Mouse (Mus musculus): ENCODE results near the gene Rab36. TPM values are rescaled to one million over a fixed set of nuclear protein-coding genes. Genes with fewer than 3 reads are reported as not detected.
"Not testable (repeated sequence)": the region's sequence is repeated elsewhere in the genome, so short reads cannot be mapped to it uniquely, and the experiment has no call there.

Rab36 gene
- polyA plus RNA-seq, 1 experiment from 2014 or later, result 4.1 TPM

GRCm38 (mm10) chr10:75030234-75030633 lies 6.6 kb upstream of the Rab36 start:
- Histone ChIP-seq H3K4me2 (no peak overlapping the region), H3K36me3 (ENCODE audit: control insufficient read depth, insufficient read depth, low read length) (no peaks in the 10 kb centered on the region), H3K27me3 (ENCODE audit: control insufficient read depth, insufficient read depth, low read length) (no peaks in the 10 kb centered on the region), H3K9ac (ENCODE audit: low read depth, low read length) (no peak overlapping the region), H3K4me1 (ENCODE audit: control insufficient read depth, insufficient read depth, low read length) (no peaks in the 10 kb centered on the region), H3K27ac (ENCODE audit: low read depth, low read length) (no peak overlapping the region), H3K9me3 (replicated peaks; ENCODE audit: control insufficient read depth, low read length) (no peaks in the 10 kb centered on the region), H3K4me3 (ENCODE audit: low read depth, low read length) (no peak overlapping the region)
- ATAC-seq (replicated peaks; ENCODE audit: insufficient number of reproducible peaks, low FRiP score, low TSS enrichment), result no peak
- WGBS (ENCODE audit: insufficient replicate concordance), result 82% methylated on average over 3 of the region's 3 CpGs

DNA sequence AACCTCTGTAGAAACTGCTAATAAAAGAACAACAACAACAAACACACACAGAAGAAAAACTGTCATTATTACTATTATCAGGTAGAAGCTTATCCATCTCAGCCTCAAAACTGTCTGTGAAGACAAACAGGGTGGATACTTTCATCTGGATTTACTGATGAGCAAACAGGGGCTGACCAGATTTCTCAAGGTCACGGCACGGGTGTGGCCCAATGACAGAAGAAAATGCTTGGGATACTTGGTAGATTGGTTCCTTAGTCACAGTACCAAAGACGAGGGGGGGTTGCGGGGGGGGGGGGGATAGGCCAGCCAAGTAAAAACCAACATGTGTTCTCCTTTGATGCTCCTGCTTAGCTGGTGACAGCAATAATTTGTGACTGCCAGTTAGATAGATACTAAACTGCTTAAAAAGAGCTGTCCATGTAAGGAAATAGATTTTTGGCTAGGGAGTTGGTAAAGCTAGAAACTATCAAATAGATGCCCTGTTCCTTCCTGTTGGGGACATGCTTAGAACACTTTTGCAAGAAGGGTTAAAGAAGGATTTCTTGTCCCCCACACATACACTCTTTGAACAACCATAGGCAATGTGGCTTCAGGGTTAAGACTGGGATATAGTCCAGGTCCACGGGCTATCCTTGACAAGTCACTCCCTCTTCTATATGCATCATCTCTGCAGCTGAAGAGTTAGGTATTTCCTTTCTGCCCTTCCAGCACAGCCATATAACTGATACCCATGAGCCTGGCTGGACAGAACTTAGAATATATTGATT lies 5.3 kb upstream of the Rab36 start:
- H3K36me3 ChIP-seq (ENCODE audit: control insufficient read depth, insufficient read depth, low read length), result no peaks in the 10 kb centered on the region
- H3K27me3 ChIP-seq (ENCODE audit: control insufficient read depth, insufficient read depth, low read length), result no peaks in the 10 kb centered on the region
- no peak for ATAC-seq (replicated peaks; ENCODE audit: insufficient number of reproducible peaks, low FRiP score, low TSS enrichment)
- no peak overlapping the region for H3K4me2 ChIP-seq
- H3K4me3 ChIP-seq (ENCODE audit: low read depth, low read length), result no peak overlapping the region
- WGBS (ENCODE audit: insufficient replicate concordance), result 56% methylated on average over 5 of the region's 5 CpGs
- no peak overlapping the region for H3K9ac ChIP-seq (ENCODE audit: low read depth, low read length)
- H3K9me3 ChIP-seq (replicated peaks; ENCODE audit: control insufficient read depth, low read length), result no peaks in the 10 kb centered on the region
- no peak overlapping the region for H3K27ac ChIP-seq (ENCODE audit: low read depth, low read length)
- H3K4me1 ChIP-seq (ENCODE audit: control insufficient read depth, insufficient read depth, low read length), result no peaks in the 10 kb centered on the region

DNA sequence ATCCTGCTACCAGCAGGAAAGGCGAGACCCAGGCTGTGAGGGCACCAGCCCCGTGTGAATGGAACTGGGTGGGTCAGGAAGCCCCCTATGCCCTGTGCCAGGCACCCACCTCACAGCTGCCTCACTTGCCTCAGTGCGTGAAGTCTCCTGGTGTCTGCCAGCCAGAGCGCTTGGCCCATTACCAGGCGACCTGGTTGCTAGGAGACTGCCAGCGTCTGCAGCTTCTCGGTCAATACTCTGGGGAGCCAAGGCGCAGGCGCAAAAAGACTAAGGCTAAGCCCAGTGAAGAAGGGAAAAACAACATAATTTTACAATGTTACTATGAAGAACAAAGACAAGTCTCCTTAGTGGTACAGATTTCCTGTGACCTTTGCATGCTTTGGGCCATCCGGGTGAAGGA lies 4.5 kb upstream of the Rab36 start, which contains the start of gene Rsph14:
Gene Rsph14, minus strand, starts transcription at position 192 of the 400 bp plus-strand sequence.
- 35% methylated on average over 10 of the region's 10 CpGs for WGBS (ENCODE audit: insufficient replicate concordance)
- Histone ChIP-seq H3K9me3 (replicated peaks; ENCODE audit: control insufficient read depth, low read length) (no peaks in the 10 kb centered on the region), H3K27me3 (ENCODE audit: control insufficient read depth, insufficient read depth, low read length) (no peaks in the 10 kb centered on the region), H3K4me2 (no peak within 1 kb of the TSS), H3K27ac (ENCODE audit: low read depth, low read length) (no peak within 1 kb of the TSS), H3K4me3 (ENCODE audit: low read depth, low read length) (no peak within 1 kb of the TSS), H3K36me3 (ENCODE audit: control insufficient read depth, insufficient read depth, low read length) (no peaks in the 10 kb centered on the region), H3K4me1 (ENCODE audit: control insufficient read depth, insufficient read depth, low read length) (peaks cover 2% of the 10 kb centered on the region; the same call in 1 of the 2 replicates), H3K9ac (ENCODE audit: low read depth, low read length) (no peak within 1 kb of the TSS)
- ATAC-seq (replicated peaks; ENCODE audit: insufficient number of reproducible peaks, low FRiP score, low TSS enrichment), result no peak

DNA sequence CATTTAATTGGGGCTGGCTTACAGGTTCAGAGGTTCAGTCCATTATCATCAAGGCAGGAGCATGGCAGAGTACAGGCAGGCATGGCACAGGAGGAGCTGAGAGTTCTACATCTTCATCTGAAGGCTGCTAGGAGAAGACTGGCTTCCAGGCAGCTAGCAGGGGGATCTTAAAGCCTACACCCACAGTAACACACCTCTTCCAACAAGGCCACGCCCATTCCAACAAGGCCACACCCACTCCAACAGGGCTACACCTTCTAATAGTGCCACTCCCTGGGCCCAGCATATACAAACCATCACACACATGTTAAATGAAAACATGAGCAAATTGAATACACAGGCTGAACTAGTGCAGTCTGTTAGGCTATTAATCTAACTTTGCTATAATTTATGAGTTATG lies 5.2 kb downstream of the Rab36 start:
- H3K4me2 ChIP-seq; H3K4me1 ChIP-seq (ENCODE audit: control insufficient read depth, insufficient read depth, low read length); H3K27ac ChIP-seq (ENCODE audit: low read depth, low read length); ATAC-seq (replicated peaks; ENCODE audit: insufficient number of reproducible peaks, low FRiP score, low TSS enrichment); H3K9ac ChIP-seq (ENCODE audit: low read depth, low read length); H3K9me3 ChIP-seq (replicated peaks; ENCODE audit: control insufficient read depth, low read length); H3K36me3 ChIP-seq (ENCODE audit: control insufficient read depth, insufficient read depth, low read length); H3K27me3 ChIP-seq (ENCODE audit: control insufficient read depth, insufficient read depth, low read length); H3K4me3 ChIP-seq (ENCODE audit: low read depth, low read length): not testable (repeated sequence)
- 4% methylated on average over 1 of the region's 1 CpGs for WGBS (ENCODE audit: insufficient replicate concordance)

GRCm38 (mm10) chr10:75044459-75044858 lies 7.6 kb downstream of the Rab36 start:
- no peak overlapping the region for H3K4me2 ChIP-seq
- ATAC-seq (replicated peaks; ENCODE audit: insufficient number of reproducible peaks, low FRiP score, low TSS enrichment), result 0 out of 2 replicates have a peak, but pooled peaks have one; percentile 54

DNA sequence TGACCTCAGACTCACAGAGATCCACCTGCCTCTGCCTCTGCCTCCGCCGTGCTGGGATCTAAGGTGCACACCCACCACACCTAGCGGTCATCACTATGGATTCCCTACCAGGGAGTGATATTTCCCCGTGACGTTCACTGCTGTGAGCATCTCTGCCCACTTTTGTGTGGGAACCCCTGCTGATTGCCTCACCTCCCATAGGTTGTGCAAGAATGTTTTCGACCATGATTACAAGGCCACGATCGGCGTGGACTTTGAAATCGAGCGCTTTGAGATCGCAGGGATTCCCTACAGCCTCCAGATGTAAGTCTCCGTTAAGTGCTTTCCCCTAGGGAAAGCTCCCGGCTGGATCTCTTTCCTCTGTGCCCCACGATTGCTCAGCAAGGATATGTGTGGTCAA lies 9.0 kb downstream of the Rab36 start:
- Histone ChIP-seq H3K4me3 (ENCODE audit: low read depth, low read length) (no peak overlapping the region), H3K27ac (ENCODE audit: low read depth, low read length) (no peak overlapping the region), H3K4me1 (ENCODE audit: control insufficient read depth, insufficient read depth, low read length) (no peaks in the 10 kb centered on the region), H3K9me3 (replicated peaks; ENCODE audit: control insufficient read depth, low read length) (no peaks in the 10 kb centered on the region), H3K4me2 (no peak overlapping the region), H3K27me3 (ENCODE audit: control insufficient read depth, insufficient read depth, low read length) (no peaks in the 10 kb centered on the region), H3K9ac (ENCODE audit: low read depth, low read length) (no peak overlapping the region), H3K36me3 (ENCODE audit: control insufficient read depth, insufficient read depth, low read length) (no peaks in the 10 kb centered on the region; the same call in 1 of the 2 replicates)
- WGBS (ENCODE audit: insufficient replicate concordance), result 94% methylated on average over 15 of the region's 15 CpGs
- no peak for ATAC-seq (replicated peaks; ENCODE audit: insufficient number of reproducible peaks, low FRiP score, low TSS enrichment)

More at GRCm38 (mm10) chr10:75044459-75044858, 7.6 kb downstream of the Rab36 start:
- Histone ChIP-seq H3K36me3 (ENCODE audit: control insufficient read depth, insufficient read depth, low read length) (no peaks in the 10 kb centered on the region; the same call in 1 of the 2 replicates), H3K27ac (ENCODE audit: low read depth, low read length) (no peak overlapping the region), H3K9ac (ENCODE audit: low read depth, low read length) (no peak overlapping the region), H3K4me1 (ENCODE audit: control insufficient read depth, insufficient read depth, low read length) (no peaks in the 10 kb centered on the region), H3K4me3 (ENCODE audit: low read depth, low read length) (no peak overlapping the region), H3K27me3 (ENCODE audit: control insufficient read depth, insufficient read depth, low read length) (no peaks in the 10 kb centered on the region), H3K9me3 (replicated peaks; ENCODE audit: control insufficient read depth, low read length) (no peaks in the 10 kb centered on the region)
- 26% methylated on average over 7 of the region's 7 CpGs for WGBS (ENCODE audit: insufficient replicate concordance)

GRCm38 (mm10) chr10:75048711-75049110 lies 11.9 kb downstream of the Rab36 start:
- no peak for ATAC-seq (replicated peaks; ENCODE audit: insufficient number of reproducible peaks, low FRiP score, low TSS enrichment)
- 85% methylated on average over 7 of the region's 7 CpGs for WGBS (ENCODE audit: insufficient replicate concordance)
- no peak overlapping the region for H3K4me2 ChIP-seq

DNA sequence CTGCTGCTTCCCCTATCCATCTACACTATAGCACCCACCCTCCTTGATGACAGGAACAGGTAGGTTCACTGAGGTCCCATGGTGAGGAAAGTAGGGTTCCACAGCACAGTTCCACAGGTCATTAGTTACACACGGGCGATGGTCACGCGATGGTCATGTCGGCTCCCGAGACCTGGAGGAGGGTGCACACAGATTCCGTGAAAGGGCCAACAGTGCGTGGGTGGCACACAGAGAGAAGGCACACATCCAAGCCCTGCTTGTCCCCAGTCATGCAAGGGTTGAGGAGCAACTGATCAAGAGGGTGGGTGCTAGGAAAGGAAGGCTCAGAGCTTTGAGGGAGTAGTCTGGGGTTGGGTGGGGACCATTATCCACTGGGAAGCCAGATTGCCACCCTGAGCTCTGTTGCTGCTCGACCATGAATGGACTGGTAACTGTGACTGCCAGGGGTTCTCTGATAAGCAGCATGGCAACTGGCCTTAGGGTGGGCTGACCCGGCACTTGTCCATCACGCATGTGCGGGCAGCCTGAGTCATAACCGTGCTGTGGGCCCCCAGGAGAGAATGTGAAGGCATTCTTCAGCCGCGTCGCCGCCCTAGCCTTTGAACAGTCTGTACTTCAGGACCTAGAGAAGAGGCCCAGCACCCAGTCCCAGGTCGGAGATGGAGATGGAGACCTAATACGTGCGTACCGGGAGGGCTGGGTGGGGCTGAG lies 14.7 kb downstream of the Rab36 start:
- H3K4me2 ChIP-seq, result no peak overlapping the region
- no peaks in the 10 kb centered on the region for H3K27me3 ChIP-seq (ENCODE audit: control insufficient read depth, insufficient read depth, low read length)
- 89% methylated on average over 21 of the region's 21 CpGs for WGBS (ENCODE audit: insufficient replicate concordance)
- no peak overlapping the region for H3K9ac ChIP-seq (ENCODE audit: low read depth, low read length)
- no peak overlapping the region for H3K27ac ChIP-seq (ENCODE audit: low read depth, low read length)
- no peak for ATAC-seq (replicated peaks; ENCODE audit: insufficient number of reproducible peaks, low FRiP score, low TSS enrichment)
- no peak overlapping the region for H3K4me3 ChIP-seq (ENCODE audit: low read depth, low read length)
- peaks cover 6% of the 10 kb centered on the region for H3K4me1 ChIP-seq (ENCODE audit: control insufficient read depth, insufficient read depth, low read length)
- no peaks in the 10 kb centered on the region for H3K36me3 ChIP-seq (ENCODE audit: control insufficient read depth, insufficient read depth, low read length)
- H3K9me3 ChIP-seq (replicated peaks; ENCODE audit: control insufficient read depth, low read length), result no peaks in the 10 kb centered on the region

More at GRCm38 (mm10) chr10:75048711-75049110, 11.9 kb downstream of the Rab36 start:
- Histone ChIP-seq H3K4me1 (ENCODE audit: control insufficient read depth, insufficient read depth, low read length) (no peaks in the 10 kb centered on the region), H3K27ac (ENCODE audit: low read depth, low read length) (no peak overlapping the region), H3K27me3 (ENCODE audit: control insufficient read depth, insufficient read depth, low read length) (no peaks in the 10 kb centered on the region), H3K36me3 (ENCODE audit: control insufficient read depth, insufficient read depth, low read length) (no peaks in the 10 kb centered on the region), H3K9ac (ENCODE audit: low read depth, low read length) (no peak overlapping the region), H3K4me3 (ENCODE audit: low read depth, low read length) (no peak overlapping the region), H3K9me3 (replicated peaks; ENCODE audit: control insufficient read depth, low read length) (no peaks in the 10 kb centered on the region)
